Mouse (Mus musculus) cerebellum, adult 11 months (tissue): ENCODE results near the gene Rpp25.

Experiments used
- DNase-seq: peaks from one replicate; pipeline ENCODE4 v3.0.0; 2022

Rpp25 gene

GRCm38 (mm10) chr9:57503622-57504380, at the start of gene Rpp25:
TSS of gene Rpp25 (plus strand) at chr9:57504026.
- no peak for DNase-seq

- DNase-seq, result no peak
These were observed 44.1 kb upstream of the Rpp25 start for GRCm38 (mm10) chr9:57459707-57460106.

- DNase-seq, result no peak
These were observed 41.0 kb upstream of the Rpp25 start for GRCm38 (mm10) chr9:57462866-57463265.

- DNase-seq, result no peak
These were observed 37.7 kb upstream of the Rpp25 start for GRCm38 (mm10) chr9:57466101-57466500.

GRCm38 (mm10) chr9:57467271-57467771, 36.5 kb upstream of the Rpp25 start:
- DNase-seq, result peak; percentile 66

GRCm38 (mm10) chr9:57467896-57468549, 35.8 kb upstream of the Rpp25 start, which contains the start of gene Scamp5:
TSS of gene Scamp5 (minus strand) at chr9:57468060.
- peak; percentile 92 for DNase-seq

- peak; percentile 32 for DNase-seq
These were observed 34.9 kb upstream of the Rpp25 start for GRCm38 (mm10) chr9:57468914-57469313.

- peak; percentile 75 for DNase-seq
These were observed 18.1 kb upstream of the Rpp25 start for GRCm38 (mm10) chr9:57485774-57486173.

- DNase-seq, result no peak
These were observed 16.0 kb upstream of the Rpp25 start for GRCm38 (mm10) chr9:57487807-57488206.

GRCm38 (mm10) chr9:57493532-57493931, 10.3 kb upstream of the Rpp25 start:
- no peak for DNase-seq

GRCm38 (mm10) chr9:57494970-57495369, 8.9 kb upstream of the Rpp25 start:
- DNase-seq, result no peak

GRCm38 (mm10) chr9:57497236-57497635, 6.6 kb upstream of the Rpp25 start:
- no peak for DNase-seq

GRCm38 (mm10) chr9:57498536-57498935, 5.3 kb upstream of the Rpp25 start:
- no peak for DNase-seq

GRCm38 (mm10) chr9:57501452-57501851, 2.4 kb upstream of the Rpp25 start:
- DNase-seq, result no peak

- DNase-seq, result no peak
These were observed 2.0 kb upstream of the Rpp25 start for GRCm38 (mm10) chr9:57501861-57502260.

- DNase-seq, result no peak
These were observed 760 bp upstream of the Rpp25 start for GRCm38 (mm10) chr9:57502911-57503621.

GRCm38 (mm10) chr9:57504381-57504700, 515 bp downstream of the Rpp25 start:
- no peak for DNase-seq

GRCm38 (mm10) chr9:57504891-57505290, 1.1 kb downstream of the Rpp25 start:
- no peak for DNase-seq

GRCm38 (mm10) chr9:57505700-57506099, 1.9 kb downstream of the Rpp25 start:
- no peak for DNase-seq

- DNase-seq, result no peak
These were observed 6.8 kb downstream of the Rpp25 start for GRCm38 (mm10) chr9:57510577-57510976.

- DNase-seq, result no peak
These were observed 13.3 kb downstream of the Rpp25 start for GRCm38 (mm10) chr9:57517113-57517512.

- DNase-seq, result no peak
These were observed 16.7 kb downstream of the Rpp25 start for GRCm38 (mm10) chr9:57520375-57521055.
